Mouse (Mus musculus) cerebral cortex, adult 2 months (tissue): ENCODE measurements around the gene Nova2.

Experiments used
- WGBS: fragments of 180-500 bp; shearing (Covaris S2); methylation state at CpG from one replicate; pipeline ENCODE4 v1.1.7; 2018; 5-methylcytosine and 5-hydroxymethylcytosine counted together

The Nova2 gene

DNA sequence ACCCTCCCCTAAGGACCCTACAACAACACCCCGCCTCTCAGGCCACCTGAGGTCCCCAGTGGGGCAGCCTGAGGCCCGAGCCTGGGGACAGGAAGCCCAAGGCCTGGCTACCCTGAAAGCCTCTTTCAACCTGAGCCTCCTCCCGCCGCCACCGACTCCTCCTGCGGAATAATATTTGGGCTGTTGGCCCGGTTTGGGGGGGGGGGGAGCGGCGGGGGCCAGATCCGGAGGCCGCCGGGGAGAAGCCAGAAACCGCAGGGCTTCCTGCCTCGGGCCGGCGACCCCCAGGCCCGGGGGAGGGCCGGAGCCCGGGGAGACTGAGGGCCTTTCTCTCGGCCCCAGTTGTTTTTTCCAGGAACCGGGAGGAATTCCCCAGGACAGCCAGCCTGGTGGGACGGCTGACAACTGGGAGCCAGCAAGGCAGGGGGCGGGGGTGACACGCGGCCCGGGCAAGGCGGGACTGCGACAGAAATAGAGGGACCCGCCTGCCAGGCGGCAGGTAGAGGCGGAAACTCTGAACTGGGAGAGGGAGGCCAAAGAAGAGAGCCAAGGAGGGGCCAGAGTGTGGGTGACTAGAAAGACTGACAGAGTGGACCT lies 86.4 kb downstream of the Nova2 start:
- WGBS: 8% methylated on average over 31 of the region's 31 CpGs

DNA sequence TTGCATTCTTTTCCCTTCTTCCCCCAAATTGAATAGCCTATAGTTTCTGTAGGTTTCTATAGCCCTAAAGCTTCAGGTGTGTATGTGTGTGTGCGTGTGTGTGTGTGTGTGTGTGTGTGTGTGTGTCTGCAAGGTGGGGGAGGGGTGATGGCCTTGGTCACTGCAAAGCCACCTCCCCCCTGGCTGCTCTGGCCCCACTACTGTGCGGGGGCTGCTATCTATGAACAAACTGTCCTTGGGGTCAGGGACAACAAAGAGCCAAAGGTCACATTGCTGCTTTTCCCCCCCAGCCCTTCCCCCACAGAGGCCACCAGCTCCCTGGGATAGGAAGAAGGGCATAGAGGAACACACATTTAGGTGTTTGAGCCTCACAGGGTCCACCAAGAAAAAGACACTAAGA lies 87.2 kb downstream of the Nova2 start:
- 66% methylated on average over 2 of the region's 2 CpGs for WGBS

DNA sequence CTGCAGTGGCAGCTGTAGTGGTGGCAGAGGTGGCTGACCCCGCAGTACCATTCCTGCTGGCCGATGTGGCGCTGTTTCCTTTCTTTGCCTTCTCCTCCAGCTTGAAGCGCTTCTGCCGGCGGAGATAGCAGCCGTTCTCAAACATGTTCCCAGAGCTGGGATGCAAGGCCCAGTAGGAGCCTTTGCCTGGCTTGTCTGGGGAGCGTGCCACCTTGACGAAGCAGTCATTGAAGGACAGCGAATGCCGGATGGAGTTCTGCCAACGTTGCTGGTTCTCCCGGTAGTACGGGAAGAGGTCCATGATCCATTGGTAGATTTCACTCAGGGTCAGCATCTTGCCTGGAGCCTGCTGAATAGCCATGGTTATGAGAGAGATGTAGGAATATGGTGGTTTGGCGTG lies 88.8 kb downstream of the Nova2 start:
- WGBS: 77% methylated on average over 15 of the region's 15 CpGs
